Mouse (Mus musculus): Measurements from ENCODE around the gene Wdr37. TPM values are rescaled to one million over a fixed set of nuclear protein-coding genes. Genes with fewer than 3 reads are reported as not detected.
"Not testable (repeated sequence)": the region's sequence is repeated elsewhere in the genome, so short reads cannot be mapped to it uniquely, and the experiment has no call there.

The Wdr37 gene
- total RNA-seq, 2 experiments from 2014 or later = 25.6 to 34.8 TPM

DNA sequence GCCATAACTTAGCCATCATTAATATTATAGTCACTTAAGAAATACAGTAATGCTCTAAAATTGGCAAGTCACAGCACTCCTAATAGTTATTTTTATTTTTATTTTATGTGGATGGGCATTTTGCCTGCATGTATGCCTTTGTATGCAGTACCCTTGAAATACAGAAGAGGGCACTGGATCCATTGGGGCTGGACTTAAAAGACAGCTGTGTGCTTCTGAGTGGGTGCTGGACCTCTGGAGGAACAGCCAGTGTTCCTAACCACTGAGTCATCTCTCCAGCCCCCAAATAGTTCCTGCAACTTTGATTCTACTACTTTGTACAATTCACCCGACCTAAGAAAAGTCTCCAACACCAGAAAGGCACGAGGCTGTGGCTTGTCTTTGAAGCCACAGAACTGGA is 24.0 kb downstream of the Wdr37 start:
- intact Hi-C loops (cut with DNase I; ENCODE audit: low total_unique reads) = no loop called here
- DNase-seq = no peak

DNA sequence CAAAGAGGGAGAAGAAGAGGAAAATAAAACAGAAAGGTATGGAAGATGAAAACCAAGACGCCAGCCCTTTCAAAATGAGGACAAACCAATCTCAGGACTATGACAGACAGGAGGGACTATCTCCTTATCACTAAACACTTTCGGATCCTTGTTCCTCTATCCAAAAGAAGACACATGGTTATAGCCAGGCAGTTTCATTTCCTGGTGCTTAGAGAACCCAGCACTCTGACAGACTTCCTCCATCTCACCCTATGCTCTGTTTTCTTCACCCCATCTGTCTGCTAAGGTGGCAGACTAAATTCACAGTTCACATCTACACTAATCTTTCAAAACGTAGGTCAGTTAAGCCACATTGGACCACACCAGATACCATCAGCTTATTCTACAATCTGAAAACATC is 29.4 kb downstream of the Wdr37 start:
- intact Hi-C loops (cut with DNase I; ENCODE audit: low total_unique reads) = no loop called here
- DNase-seq = no peak

GRCm38 (mm10) chr13:8841846-8842245 is 29.9 kb downstream of the Wdr37 start:
- intact Hi-C loops (cut with DNase I; ENCODE audit: low total_unique reads); DNase-seq: not testable (repeated sequence)

GRCm38 (mm10) chr13:8840941-8841340 is 30.8 kb downstream of the Wdr37 start:
- intact Hi-C loops (cut with DNase I; ENCODE audit: low total_unique reads) = no loop called here
- DNase-seq = no peak

- intact Hi-C loops (cut with DNase I; ENCODE audit: low total_unique reads) = no loop called here
- no peak for DNase-seq
Observed at GRCm38 (mm10) chr13:8839937-8840336, 31.8 kb downstream of the Wdr37 start.

GRCm38 (mm10) chr13:8839111-8839510 is 32.6 kb downstream of the Wdr37 start:
- no peak for DNase-seq
- intact Hi-C loops (cut with DNase I; ENCODE audit: low total_unique reads) = no loop called here

DNA sequence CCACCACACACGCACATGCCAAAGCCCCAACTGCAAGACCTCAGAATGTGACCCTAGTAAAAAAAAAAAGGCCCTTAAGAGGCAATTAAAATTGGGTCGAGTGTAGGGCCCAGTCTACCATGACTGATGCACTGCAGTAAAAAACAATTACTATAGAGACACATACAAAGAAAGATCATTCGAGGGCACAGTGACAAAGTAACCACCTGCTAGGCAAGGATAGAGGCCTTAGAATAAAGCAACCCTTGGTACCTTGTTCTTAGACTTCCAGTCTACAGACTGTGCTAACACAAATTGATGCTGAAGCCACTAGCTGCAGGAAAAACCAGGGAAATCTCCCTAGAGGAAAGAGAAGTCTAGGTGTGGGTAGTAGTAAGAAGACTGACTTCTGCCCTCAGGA is 33.3 kb downstream of the Wdr37 start:
- DNase-seq = no peak
- intact Hi-C loops (cut with DNase I; ENCODE audit: low total_unique reads) = no loop called here

DNA sequence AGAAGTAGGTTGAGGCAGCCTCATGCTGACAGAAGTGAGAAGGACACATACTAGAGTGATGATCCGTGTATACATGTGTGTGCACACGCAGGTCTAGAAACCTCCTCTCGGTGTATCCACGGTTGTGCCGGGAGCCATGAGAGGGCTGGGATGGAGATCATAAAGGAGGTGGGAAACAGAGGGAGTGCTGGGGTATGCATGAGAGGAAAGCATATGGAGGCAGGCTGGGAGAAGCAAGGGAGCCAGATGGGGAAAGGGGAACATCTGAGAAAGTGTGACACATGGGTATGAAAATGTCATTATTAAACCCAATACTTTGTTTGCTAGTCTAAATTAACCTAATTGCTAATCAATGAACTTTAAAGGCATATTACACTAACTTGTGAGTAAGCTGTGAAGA is 37.1 kb downstream of the Wdr37 start:
- intact Hi-C loops (cut with DNase I; ENCODE audit: low total_unique reads) = no loop called here
- no peak for DNase-seq

DNA sequence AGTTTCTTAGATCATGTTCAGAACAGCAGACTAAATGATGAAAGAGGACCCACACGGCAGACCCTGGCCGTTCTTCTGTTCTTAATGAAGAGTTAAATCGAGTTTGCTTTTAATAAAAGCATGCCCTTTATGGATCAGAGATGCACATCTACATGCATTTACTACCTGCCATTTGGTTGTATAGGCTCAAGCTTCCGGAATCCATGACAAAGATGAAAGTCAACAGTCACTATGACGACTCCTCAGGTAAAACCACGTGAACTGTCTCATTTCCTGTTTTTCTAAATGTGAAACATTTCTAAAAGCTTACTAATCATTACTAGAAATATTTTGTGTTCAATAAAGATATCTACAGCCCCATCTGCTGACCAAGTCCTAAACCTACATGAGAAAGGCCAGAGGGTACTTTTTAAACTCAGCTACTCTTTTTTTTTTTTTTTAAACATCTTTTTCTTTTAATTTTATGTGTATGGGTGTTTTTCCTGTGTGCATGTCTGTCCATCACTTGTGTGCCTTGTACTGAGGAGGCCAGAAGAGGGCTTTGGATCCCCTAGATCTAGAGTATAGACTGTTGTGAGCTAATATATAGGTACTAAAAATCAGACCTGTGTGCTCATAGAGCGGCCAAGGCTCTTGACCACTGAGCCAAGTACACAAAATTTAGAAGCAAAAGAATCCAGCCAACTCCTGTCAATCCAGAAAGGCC is 40.0 kb downstream of the Wdr37 start:
- DNase-seq = no peak
- intact Hi-C loops (cut with DNase I; ENCODE audit: low total_unique reads) = no loop called here

DNA sequence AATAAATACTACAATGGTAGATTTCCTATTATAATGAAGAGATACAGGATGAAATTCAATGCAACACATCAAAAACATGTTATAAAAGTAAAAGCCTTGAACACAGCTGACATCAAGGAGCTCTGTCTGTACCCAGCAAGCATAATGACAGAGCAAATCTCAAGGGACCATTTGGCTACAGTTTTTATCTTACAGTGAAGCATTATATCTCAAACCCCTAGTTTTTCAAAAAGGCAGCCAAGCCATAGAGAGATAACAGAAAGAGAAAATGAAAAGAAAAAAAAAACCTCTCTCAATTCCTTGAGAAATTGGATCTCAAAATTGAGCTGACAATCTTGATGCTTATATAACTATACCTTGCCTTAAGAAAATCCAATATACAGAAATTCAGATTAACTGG is 41.0 kb downstream of the Wdr37 start:
- no peak for DNase-seq
- intact Hi-C loops (cut with DNase I; ENCODE audit: low total_unique reads) = no loop called here

DNA sequence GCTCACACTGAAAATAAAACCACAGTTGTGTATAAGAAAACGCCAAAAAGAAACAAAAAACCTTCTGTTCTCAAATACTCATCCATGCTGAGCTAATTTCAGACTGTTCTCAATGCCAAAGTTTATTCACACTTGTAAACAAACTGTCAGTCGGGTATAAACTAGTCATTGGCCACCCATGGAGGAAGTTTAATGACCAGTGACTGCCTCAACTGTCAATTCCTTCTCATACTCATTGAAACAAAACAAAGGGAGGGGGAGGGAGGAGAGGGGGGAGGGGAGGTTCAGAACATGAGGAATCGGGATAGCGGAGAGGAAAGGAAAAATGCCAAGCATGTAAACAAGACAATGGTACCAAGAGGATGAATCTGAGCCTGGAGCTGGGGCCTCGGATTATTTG is 41.9 kb downstream of the Wdr37 start:
- no peak for DNase-seq
- intact Hi-C loops (cut with DNase I; ENCODE audit: low total_unique reads) = no loop called here

DNA sequence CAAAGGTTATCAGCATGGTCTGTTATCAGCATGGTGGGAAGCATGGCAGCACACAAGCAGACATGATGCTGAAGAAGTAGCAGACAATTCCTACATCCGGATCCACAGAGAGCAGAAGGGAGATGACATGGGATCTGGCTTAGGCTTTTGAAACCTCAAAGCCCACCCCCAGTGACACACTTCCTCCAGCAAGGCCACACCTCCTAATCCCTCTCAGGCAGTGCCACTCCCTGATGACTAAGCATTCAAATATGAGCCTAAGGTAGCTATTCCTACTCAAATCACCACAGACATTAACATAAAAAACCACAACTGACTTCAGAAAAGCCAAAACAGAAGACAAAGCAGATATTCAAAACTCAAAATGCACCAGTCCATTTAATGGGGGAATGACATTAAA is 42.8 kb downstream of the Wdr37 start:
- intact Hi-C loops (cut with DNase I; ENCODE audit: low total_unique reads) = no loop called here
- DNase-seq = no peak

GRCm38 (mm10) chr13:8823546-8823945 is 48.2 kb downstream of the Wdr37 start:
- no peak for DNase-seq
- intact Hi-C loops (cut with DNase I; ENCODE audit: low total_unique reads) = no loop called here

DNA sequence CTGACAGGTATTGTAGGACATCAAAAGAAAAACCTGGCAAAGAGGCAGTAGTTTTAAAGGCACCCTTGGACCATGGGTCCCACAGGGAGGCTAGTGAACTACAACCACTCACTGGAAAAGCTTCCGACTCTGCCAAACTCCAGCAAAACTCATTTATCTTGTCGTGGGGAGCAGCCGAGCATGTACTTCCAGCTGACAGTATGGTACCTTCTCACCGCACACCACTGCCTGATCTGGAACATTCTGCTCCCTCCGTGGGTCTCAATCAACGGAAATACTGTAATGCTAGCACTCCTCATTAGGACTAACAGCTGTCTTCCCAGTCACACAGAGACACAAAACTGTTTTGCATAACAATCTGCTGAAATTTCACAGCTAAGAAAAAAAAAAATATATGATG is 48.6 kb downstream of the Wdr37 start:
- intact Hi-C loops (cut with DNase I; ENCODE audit: low total_unique reads) = no loop called here
- no peak for DNase-seq

DNA sequence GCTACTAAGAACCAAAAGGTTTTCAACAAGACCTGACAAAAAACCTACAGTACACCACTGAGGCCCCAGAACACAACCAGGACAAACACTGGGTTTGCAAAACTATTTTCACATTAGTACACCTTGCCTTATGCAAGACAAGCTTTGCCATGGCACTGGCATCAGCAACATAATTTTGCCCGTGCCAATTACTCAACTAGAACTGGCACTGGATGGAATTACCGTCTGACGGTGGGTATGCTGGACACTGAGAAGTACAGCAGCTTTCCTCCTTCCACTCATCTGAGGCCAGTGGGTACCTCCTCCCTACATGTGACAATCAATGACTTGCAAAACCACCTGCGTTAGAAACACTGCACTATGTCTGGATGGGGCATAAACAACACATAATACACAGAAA is 49.5 kb downstream of the Wdr37 start:
- DNase-seq = no peak
- intact Hi-C loops (cut with DNase I; ENCODE audit: low total_unique reads) = no loop called here

DNA sequence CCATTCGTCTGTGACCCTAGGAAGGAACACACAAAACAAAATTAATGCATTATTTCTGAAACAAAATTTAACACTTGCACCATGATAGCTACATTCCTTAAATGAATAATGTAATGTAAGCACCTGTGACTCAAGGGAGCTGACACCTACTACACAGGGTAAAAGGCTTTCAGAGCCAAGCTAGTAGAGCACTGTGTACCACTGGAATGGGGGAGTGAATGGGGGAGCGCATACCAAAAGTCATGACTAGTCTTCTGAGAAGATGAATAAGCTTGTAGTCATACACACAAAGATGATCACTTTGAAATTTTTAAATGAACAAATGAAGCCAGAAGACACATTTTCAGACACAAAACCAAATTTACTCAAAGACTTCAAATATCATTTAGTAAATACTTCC is 65.8 kb downstream of the Wdr37 start:
- intact Hi-C loops (cut with DNase I; ENCODE audit: low total_unique reads) = no loop called here

GRCm38 (mm10) chr13:8800576-8800975 is 71.1 kb downstream of the Wdr37 start:
- intact Hi-C loops (cut with DNase I; ENCODE audit: low total_unique reads) = no loop called here
- DNase-seq = no peak

More for the DNA sequence above, 65.8 kb downstream of the Wdr37 start:
- DNase-seq = no peak

DNA sequence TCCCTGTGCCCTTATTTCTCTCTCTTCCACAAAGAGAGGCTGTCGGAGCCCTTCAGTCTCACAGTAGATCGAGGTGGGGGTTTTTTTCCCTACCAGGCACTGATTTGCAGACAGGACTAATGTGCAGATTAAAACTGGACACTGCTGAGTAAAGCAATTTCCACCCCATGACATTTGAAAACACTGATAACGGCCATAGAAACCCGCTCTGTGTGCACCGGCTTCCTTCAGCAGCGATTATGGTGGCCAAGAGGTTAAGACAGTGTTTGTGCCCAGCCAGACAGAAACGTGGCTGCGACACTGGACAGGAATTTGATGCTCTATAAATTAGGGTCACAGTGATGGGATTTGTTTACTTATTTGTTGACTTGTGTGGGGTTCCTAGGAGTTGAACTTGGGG is 78.5 kb downstream of the Wdr37 start:
- intact Hi-C loops (cut with DNase I; ENCODE audit: low total_unique reads) = no loop called here
- DNase-seq = no peak

- no peak for DNase-seq
- intact Hi-C loops (cut with DNase I; ENCODE audit: low total_unique reads) = no loop called here
Observed at GRCm38 (mm10) chr13:8785185-8785584, 86.5 kb downstream of the Wdr37 start.

DNA sequence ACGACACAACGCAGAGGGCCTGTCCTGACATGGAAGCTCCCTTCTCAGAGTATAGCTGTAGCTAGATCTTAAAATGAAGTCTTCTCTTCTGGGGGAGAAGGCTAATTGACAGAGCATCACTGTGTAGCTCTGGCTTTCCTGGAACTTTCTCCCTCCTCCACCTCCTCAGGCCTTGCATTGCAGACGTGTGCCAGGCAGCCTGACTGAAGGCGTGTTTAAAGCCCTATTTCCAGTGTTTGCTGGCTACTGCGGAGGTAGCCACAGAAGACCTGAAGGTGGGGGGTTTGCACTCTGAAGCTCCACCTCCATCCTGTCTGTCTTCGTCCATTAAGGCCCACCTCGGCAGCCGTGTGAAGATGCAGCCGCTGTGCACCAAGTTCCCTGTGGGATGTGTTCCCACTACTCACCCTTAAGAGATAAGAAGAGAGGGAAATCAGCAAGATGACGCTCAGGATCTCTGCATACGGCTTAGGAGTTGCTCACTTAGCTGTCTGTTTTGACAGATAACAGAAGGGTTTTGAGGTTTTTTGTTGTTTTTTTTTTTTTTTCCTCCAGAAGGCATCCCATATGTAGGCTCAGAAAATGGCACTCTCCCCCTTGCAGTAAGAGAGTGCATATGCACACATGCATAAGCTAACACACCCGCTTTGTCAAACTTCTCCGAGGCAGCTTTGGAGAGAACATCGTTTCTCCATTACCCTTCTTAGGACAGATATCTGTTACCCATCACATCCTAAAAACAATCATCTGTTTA is 87.2 kb downstream of the Wdr37 start:
- no peak for DNase-seq
- intact Hi-C loops (cut with DNase I; ENCODE audit: low total_unique reads) = no loop called here

DNA sequence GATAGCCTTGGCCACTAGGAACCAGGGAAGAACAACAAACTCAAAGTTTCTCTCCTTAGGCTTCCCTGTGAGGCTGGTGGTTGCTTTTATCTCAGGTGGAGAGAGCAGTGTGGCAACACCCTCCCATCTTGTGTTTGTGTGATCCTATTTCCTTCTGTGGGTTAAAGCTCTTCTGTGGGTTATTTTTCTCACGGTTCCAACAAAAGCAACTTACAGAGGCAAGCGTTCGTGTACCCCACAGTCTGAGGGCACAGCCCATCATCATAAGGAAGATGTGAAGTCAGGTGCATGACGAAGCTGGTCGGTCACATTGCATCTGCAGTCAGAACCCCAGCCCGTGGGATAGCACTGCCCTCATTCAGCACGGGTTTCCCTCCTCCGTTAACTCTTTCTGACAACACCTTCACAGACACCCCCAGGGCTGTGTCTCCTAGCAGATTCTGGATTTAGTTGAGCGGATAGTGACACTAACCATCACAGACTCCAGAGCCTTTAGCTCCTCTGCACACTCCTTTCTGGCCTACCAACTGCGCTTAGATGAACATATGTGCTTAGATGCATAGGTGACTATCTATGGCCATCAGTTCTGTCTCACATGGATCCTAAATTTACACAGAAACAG is 87.9 kb downstream of the Wdr37 start:
- intact Hi-C loops (cut with DNase I; ENCODE audit: low total_unique reads) = no loop called here
- DNase-seq = no peak

Measured in gastrocnemius, postnatal 14 days (tissue).